Mouse (Mus musculus) limb, embryonic 14.5 days (tissue): Measurements from ENCODE around the gene Ssxb8. TPM values are rescaled to one million over a fixed set of nuclear protein-coding genes. Genes with fewer than 3 reads are reported as not detected.
"Not testable (repeated sequence)": the region's sequence is repeated elsewhere in the genome, so short reads cannot be mapped to it uniquely, and the experiment has no call there.

Experiments used
- ATAC-seq: fragments of 200-750 bp; cut with Nextera tagmentation; 2 replicates; pipeline ENCODE4 v1.8.0; 2017; ENCODE audit warnings: low read depth, moderate number of reproducible peaks, moderate TSS enrichment; ENCODE audit not compliant: low FRiP score
- DNase-seq: peaks from one replicate; pipeline ENCODE4 v3.0.0-alpha.2; 2015; ENCODE audit warnings: low spot score
- H3K27ac ChIP-seq: fragments of 300-500 bp; sonication (generic); replicated peaks from 2 replicates; pipeline ENCODE4 v1.5.1; 2014; ENCODE audit warnings: low read depth, mild to moderate bottlenecking, low read length, moderate library complexity, mixed read lengths
- H3K27me3 ChIP-seq: fragments of 300-500 bp; sonication (generic); 2 replicates; pipeline ENCODE4 v1.6.1; 2014; ENCODE audit warnings: low read length, mixed read lengths; ENCODE audit not compliant: control insufficient read depth, insufficient read depth
- H3K36me3 ChIP-seq: fragments of 300-500 bp; sonication (generic); 2 replicates; pipeline ENCODE4 v1.6.1; 2014; ENCODE audit warnings: mild to moderate bottlenecking, low read length, moderate library complexity, mixed read lengths; ENCODE audit not compliant: control insufficient read depth, insufficient read depth
- H3K4me1 ChIP-seq: fragments of 300-500 bp; sonication (generic); 2 replicates; pipeline ENCODE4 v1.6.1; 2014; ENCODE audit warnings: antibody characterized with exemption, low read length, mixed read lengths; ENCODE audit not compliant: control insufficient read depth, insufficient read depth
- H3K4me2 ChIP-seq: fragments of 300-500 bp; sonication (generic); replicated peaks from 2 replicates; pipeline ENCODE4 v1.6.1; 2014; ENCODE audit warnings: low read depth, mild to moderate bottlenecking, low read length, moderate library complexity; ENCODE audit not compliant: severe bottlenecking
- H3K4me3 ChIP-seq: fragments of 300-500 bp; sonication (generic); replicated peaks from 2 replicates; pipeline ENCODE4 v1.5.1; 2014; ENCODE audit warnings: low read length
- H3K9ac ChIP-seq: fragments of 300-500 bp; sonication (generic); 2 replicates; pipeline ENCODE4 v1.6.1; 2014; ENCODE audit warnings: mild to moderate bottlenecking, low read depth, low read length, moderate library complexity; ENCODE audit not compliant: severe bottlenecking
- H3K9me3 ChIP-seq: fragments of 300-500 bp; sonication (generic); 2 replicates; pipeline ENCODE4 v1.6.1; 2016; ENCODE audit warnings: low read length; ENCODE audit not compliant: control insufficient read depth
- POLR2A ChIP-seq: fragments of 200-500 bp; IDR thresholded peaks from 2 replicates; pipeline ENCODE4 v1.8.0; 2012; ENCODE audit warnings: inconsistent platforms, mild to moderate bottlenecking, moderate library complexity, borderline replicate concordance; ENCODE audit not compliant: insufficient read depth, insufficient read length; ENCODE audit errors: extremely low read depth
- WGBS: fragments of 180-500 bp; shearing (Covaris S2); extraction: QIAGEN DNeasy Blood & Tissue Kit; methylation state at CpG from one replicate; pipeline ENCODE4 v1.1.7; 2014; 5-methylcytosine and 5-hydroxymethylcytosine counted together
- polyA plus RNA-seq, 2 experiments: library from polyadenylated mRNA; depleted of rRNA in 1 of 2; stranded (reverse) in 1 of 2; unstranded in 1 of 2; fragments of >200 nt; fragmentation: Nextera tagmentation in 1 of 2; extraction: Ambion mirVana in 1 of 2; gene quantifications; 2 replicates each; pipeline versions ENCODE4 v1.2.1 to v1.2.3; 2012 to 2014

Ssxb8 gene
- not detected in 2 replicates for polyA plus RNA-seq (2012; rRNA removed)
- polyA plus RNA-seq (2014; fragmentation: Nextera tagmentation; extraction: Ambion mirVana): not detected in 2 replicates

GRCm38 (mm10) chrX:8690744-8691143, at the start of gene Ssxb8:
Gene Ssxb8 (minus strand): TSS chrX:8690844.
- WGBS: 74% methylated on average over 1 of the region's 1 CpGs
- not testable (repeated sequence) for H3K4me3 ChIP-seq, ATAC-seq

GRCm38 (mm10) chrX:8732907-8733306, 42.3 kb upstream of the Ssxb8 start:
- Histone ChIP-seq H3K9ac (no peak overlapping the region), H3K9me3 (no peaks in the 10 kb centered on the region), H3K27me3 (no peaks in the 10 kb centered on the region), H3K27ac (no peak overlapping the region), H3K4me3 (no peak overlapping the region), H3K4me1 (no peaks in the 10 kb centered on the region), H3K4me2 (no peak overlapping the region), H3K36me3 (no peaks in the 10 kb centered on the region)
- no peak for TF ChIP-seq POLR2A
- DNase-seq: no peak
- 62% methylated on average over 5 of the region's 5 CpGs for WGBS
- no peak for ATAC-seq

More at GRCm38 (mm10) chrX:8690744-8691143, at the start of gene Ssxb8:
- H3K36me3 ChIP-seq, H3K9me3 ChIP-seq, H3K4me2 ChIP-seq, DNase-seq, H3K27ac ChIP-seq, H3K4me1 ChIP-seq, H3K27me3 ChIP-seq, H3K9ac ChIP-seq: not testable (repeated sequence)

GRCm38 (mm10) chrX:8663085-8663484, 27.6 kb downstream of the Ssxb8 start:
- H3K27me3 ChIP-seq: no peaks in the 10 kb centered on the region
- no peak for DNase-seq
- WGBS: 75% methylated on average over 4 of the region's 4 CpGs
- no peaks in the 10 kb centered on the region for H3K9me3 ChIP-seq
- no peaks in the 10 kb centered on the region for H3K36me3 ChIP-seq
- ATAC-seq: no peak
- H3K9ac ChIP-seq: no peak overlapping the region
- H3K4me3 ChIP-seq: no peak overlapping the region
- no peak for TF ChIP-seq POLR2A
- H3K4me2 ChIP-seq: no peak overlapping the region
- H3K4me1 ChIP-seq: no peaks in the 10 kb centered on the region
- no peak overlapping the region for H3K27ac ChIP-seq

Other genes with a start within 250 kb of the Ssxb8 start
- not detected in 2 replicates for gene Ssxb2, start 229.1 kb downstream of the Ssxb8 start, polyA plus RNA-seq (2012; rRNA removed)
- gene Ssxb2, start 229.1 kb downstream of the Ssxb8 start, polyA plus RNA-seq (2014; fragmentation: Nextera tagmentation; extraction: Ambion mirVana): not detected in 2 replicates
- not detected in 2 replicates for gene Gm14459, start 165.9 kb downstream of the Ssxb8 start, polyA plus RNA-seq (2012; rRNA removed)
- gene Gm14459, start 165.9 kb downstream of the Ssxb8 start, polyA plus RNA-seq (2014; fragmentation: Nextera tagmentation; extraction: Ambion mirVana): not detected in 2 replicates
- not detected in 2 replicates for gene Ssxb6, start 142.6 kb downstream of the Ssxb8 start, polyA plus RNA-seq (2012; rRNA removed)
- gene Ssxb6, start 142.6 kb downstream of the Ssxb8 start, polyA plus RNA-seq (2014; fragmentation: Nextera tagmentation; extraction: Ambion mirVana): not detected in 2 replicates
- not detected in 2 replicates for gene Ssxb3, start 99.0 kb downstream of the Ssxb8 start, polyA plus RNA-seq (2012; rRNA removed)
- gene Ssxb3, start 99.0 kb downstream of the Ssxb8 start, polyA plus RNA-seq (2014; fragmentation: Nextera tagmentation; extraction: Ambion mirVana): not detected in 2 replicates
- gene Ssx9, start 57.6 kb upstream of the Ssxb8 start, polyA plus RNA-seq (2012; rRNA removed): not detected in 2 replicates
- not detected in 2 replicates for gene Ssx9, start 57.6 kb upstream of the Ssxb8 start, polyA plus RNA-seq (2014; fragmentation: Nextera tagmentation; extraction: Ambion mirVana)
- gene Ssxb5, start 112.8 kb upstream of the Ssxb8 start, polyA plus RNA-seq (2012; rRNA removed): not detected in 2 replicates
- not detected in 2 replicates for gene Ssxb5, start 112.8 kb upstream of the Ssxb8 start, polyA plus RNA-seq (2014; fragmentation: Nextera tagmentation; extraction: Ambion mirVana)
- not detected in 2 replicates for gene Gm6592, start 153.2 kb upstream of the Ssxb8 start, polyA plus RNA-seq (2012; rRNA removed)
- gene Gm6592, start 153.2 kb upstream of the Ssxb8 start, polyA plus RNA-seq (2014; fragmentation: Nextera tagmentation; extraction: Ambion mirVana): not detected in 2 replicates
- not detected in 2 replicates for gene Gm5751, start 183.4 kb upstream of the Ssxb8 start, polyA plus RNA-seq (2012; rRNA removed)
- not detected in 2 replicates for gene Gm5751, start 183.4 kb upstream of the Ssxb8 start, polyA plus RNA-seq (2014; fragmentation: Nextera tagmentation; extraction: Ambion mirVana)
- gene B630019K06Rik, start 201.5 kb upstream of the Ssxb8 start, polyA plus RNA-seq (2012; rRNA removed): 6.9 and 9.7 TPM in 2 replicates
- gene B630019K06Rik, start 201.5 kb upstream of the Ssxb8 start, polyA plus RNA-seq (2014; fragmentation: Nextera tagmentation; extraction: Ambion mirVana): 5.6 and 7.4 TPM in 2 replicates